Mouse (Mus musculus) common myeloid progenitor, adult 5-6 weeks (primary cell): ENCODE measurements around the gene Sox15. TPM values are rescaled to one million over a fixed set of nuclear protein-coding genes. Genes with fewer than 3 reads are reported as not detected.
A peak's percentile ranks its signal among the peaks of the same experiment; 100 is the strongest.
"Not testable (repeated sequence)": the region's sequence is repeated elsewhere in the genome, so short reads cannot be mapped to it uniquely, and the experiment has no call there.

Experiments used
- ATAC-seq: replicated peaks from 2 replicates; pipeline ENCODE4 v1.8.0; 2016; ENCODE audit warnings: low read depth, mild to moderate bottlenecking, moderate TSS enrichment, inconsistent platforms; ENCODE audit not compliant: poor library complexity, severe bottlenecking
- total RNA-seq: library from RNA; stranded (forward); fragments of 200-1000, 187-1606 nt; gene quantifications from 2 replicates; pipeline ENCODE4 v1.2.3, GENCODE M21; 2017

Sox15 gene
- total RNA-seq: 0.87 TPM in 1 of 2 replicates, not detected in the other

GRCm38 (mm10) chr11:69655264-69656064 lies at the start of gene Sox15:
TSS of gene Sox15 (plus strand) at chr11:69655314.
- ATAC-seq: peak; percentile 58

- ATAC-seq: peak; percentile 88
Measured at GRCm38 (mm10) chr11:69605726-69606490, 49.2 kb upstream of the Sox15 start, which contains the start of gene Atp1b2. TSS of gene Atp1b2 (minus strand) at chr11:69605942.

DNA sequence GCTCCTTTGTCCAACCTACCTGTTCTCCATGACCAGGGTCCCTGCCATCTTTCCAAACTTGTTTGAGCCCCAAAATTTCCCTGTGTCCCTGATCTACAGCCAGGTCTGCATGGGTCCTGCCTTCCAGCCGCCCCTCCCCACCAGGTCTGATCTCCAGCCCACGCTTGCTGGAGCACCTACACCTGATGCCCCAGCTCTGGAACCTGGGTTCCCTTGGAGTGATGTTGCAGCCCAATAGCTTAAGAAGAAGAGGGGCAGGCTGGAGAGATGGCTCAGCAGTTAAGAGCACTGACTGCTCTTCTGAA lies 48.7 kb upstream of the Sox15 start:
- no peak for ATAC-seq

DNA sequence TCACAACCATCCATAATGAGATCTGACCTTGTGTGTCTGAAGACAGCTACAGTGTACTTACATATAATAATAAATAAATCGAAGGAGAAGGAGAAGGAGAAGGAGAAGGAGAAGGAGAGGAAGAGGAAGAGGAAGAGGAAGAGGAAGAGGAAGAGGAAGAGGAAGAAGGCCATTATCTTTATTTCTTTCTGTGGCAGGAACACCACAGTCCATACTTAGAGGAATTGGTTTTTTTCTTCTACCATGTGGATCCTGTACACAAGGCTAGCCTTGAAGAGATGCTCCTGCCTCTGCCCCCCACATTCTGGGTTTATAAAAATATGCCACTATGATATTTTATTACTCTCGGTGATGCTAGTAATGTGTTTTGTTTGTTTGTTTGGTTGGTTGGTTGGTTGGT lies 48.3 kb upstream of the Sox15 start:
- ATAC-seq: no peak

DNA sequence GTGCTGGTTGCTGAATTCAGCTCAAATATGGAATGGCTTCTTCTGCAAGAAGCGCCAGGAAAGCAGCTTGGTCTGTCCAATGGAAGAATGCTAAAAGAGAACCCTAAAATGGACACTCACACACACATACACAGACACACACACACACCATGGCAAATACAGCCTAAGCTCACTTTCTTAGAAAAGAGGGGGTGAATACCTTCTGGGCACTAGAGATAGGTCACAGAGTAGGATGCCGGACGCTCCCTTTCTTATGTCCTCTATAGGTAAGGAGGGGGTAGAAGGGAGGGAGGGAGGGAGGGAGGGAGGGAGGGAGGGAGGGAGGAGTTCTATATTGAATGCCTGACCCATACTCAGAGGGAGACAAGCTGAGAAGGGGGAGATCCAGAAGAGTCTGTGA lies 46.6 kb upstream of the Sox15 start:
- ATAC-seq: no peak

DNA sequence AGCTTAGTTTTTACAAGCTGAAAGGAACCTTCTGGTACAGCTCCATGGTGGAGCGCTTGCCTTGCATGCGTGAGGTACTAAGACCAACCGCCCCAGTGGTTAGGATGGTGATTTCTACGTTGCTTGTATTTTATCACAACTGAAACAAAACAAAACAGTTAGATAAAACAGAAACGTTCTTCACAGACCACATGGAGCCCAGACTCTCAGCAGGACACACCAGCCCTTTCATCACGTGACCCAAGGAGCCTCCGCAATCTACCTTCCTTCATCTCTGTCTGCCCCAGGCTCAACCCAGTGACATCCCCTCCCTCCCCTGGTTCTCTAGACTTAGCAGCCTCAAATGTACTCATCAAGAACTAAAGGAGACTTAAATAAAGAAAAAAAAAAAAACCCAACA lies 45.7 kb upstream of the Sox15 start:
- ATAC-seq: no peak

DNA sequence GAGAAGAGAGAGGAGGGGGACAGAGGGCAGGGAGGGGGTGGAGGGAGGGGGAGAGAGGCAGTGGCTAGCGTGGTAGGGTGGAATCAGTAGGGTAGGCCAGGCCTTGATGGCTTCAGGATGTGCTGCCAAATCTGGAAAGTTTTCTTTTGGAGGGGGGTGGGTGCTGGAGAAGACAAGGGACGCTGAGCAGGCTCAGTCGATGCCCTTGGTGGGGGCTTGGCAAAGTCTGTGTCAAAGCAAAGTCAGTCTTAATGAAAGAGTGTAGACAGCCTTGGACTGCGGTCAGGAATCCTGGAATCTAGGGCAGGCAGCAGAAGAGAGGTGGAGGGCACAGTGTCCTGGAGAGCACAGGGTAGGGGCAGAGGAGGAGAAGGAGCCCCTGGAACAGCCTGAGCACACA lies 44.2 kb upstream of the Sox15 start:
- no peak for ATAC-seq

DNA sequence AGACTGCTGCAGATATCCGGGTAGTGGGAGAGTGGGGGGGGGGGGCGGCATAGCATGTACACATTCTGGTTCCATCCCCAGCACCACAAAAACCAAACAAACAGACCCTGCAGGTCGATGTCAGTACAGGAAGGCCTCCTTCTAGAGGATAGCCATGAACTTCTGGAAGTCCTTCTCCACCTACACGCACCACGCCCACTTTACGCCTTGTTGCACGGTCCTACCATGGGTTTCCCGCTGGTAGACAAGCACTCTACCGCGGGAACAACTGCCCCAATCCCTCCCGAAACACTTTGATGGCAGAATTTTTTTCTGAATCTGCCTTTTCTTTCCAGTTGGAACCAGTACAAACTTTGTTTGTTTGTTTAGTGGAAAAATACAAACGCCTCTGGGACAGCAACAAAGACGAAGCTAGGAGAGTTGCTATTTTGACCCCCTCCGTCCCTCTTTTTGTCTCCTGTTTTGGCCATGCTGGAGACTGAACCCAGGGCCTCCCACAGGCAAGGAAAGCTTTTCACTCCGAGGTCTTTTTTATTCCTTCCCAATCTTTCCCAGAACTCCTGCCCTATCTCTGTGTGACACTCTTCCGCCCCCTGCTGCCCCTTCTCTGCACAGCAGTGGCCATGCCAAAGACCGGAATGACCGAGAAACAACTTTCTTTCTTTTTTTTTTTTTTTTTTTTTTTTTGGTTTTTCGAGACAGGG lies 41.4 kb upstream of the Sox15 start:
- ATAC-seq: peak; percentile 75

- ATAC-seq: not testable (repeated sequence)
Measured at GRCm38 (mm10) chr11:69614257-69614588, 40.9 kb upstream of the Sox15 start.

DNA sequence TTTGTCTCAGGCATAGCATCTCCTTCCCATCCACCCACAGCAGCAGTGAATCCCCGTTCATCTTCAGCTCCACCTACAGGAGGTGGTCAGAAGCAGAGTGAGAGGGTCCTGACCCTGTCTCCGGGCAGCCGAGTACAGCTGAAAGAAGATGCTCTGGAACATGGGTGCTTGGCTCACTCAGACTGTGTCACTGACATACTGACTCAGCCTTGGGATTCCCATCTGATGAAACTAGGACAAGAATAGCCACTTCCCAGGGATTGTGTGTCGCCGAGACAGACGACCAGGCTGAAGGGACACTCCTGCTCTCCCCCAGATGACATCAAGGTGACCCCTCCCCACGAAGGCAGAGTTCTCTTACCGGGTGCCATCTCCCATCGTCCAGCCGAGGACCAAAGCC lies 38.3 kb upstream of the Sox15 start:
- ATAC-seq: no peak

DNA sequence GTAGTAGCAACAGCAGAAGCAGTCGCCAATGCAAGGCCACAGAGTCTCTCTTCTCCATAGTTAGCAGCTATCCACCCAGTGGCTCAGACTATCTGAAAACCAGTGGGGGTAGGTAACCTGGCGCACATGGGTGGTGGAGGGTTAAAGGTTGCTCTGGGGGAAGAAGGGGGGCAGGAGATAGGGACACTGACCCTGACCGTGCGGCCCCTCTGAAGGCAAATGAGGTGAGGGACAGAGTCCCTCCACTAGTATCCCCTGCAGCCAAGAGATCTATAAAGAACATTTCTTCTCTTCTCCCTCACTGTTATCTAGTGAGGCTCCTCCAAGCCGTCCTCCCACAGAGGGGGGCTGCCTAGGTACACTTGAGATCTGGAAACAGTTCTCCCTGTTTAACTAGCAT lies 37.3 kb upstream of the Sox15 start, which contains the start of gene Shbg:
TSS of gene Shbg (minus strand) at position 101 of the 400 bp plus-strand sequence.
- ATAC-seq: no peak

DNA sequence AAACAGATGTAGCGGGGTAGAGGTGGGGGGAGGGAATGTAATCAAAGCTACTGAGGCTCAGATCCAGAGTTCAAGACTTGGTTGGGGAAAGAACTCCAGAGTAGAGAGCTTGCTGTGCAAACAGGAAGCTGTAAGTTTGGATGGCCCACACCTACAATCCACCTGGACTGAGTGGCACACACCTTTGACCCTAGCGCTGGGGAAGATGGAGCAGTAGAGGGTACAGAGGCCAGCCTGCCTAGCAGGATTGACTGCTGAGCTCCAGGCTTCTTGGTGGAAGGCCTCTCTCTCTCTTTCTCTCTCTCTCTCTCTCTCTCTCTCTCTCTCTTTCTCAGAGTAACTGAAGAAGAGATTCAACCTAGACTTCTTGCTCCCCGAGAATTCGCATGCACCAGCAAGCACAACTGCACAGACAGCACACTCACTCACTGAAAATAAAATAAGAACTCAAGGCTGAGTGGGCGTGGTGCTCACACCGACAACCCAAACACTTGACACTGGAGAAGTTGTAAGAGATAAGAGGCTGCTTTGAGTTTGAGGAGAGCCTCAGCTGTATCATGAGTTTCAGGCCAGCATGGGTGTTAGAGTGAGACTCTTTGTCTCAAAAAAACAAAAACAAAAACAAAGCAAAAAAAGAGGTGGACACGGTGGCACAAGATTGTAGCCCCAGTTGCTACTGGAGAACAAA lies 34.6 kb upstream of the Sox15 start:
- peak; percentile 56; the same call in 1 of the 2 replicates for ATAC-seq

- no peak for ATAC-seq
Measured at GRCm38 (mm10) chr11:69621571-69622268, 33.4 kb upstream of the Sox15 start, which contains the start of gene Sat2. TSS of gene Sat2 (plus strand) at chr11:69622024.

DNA sequence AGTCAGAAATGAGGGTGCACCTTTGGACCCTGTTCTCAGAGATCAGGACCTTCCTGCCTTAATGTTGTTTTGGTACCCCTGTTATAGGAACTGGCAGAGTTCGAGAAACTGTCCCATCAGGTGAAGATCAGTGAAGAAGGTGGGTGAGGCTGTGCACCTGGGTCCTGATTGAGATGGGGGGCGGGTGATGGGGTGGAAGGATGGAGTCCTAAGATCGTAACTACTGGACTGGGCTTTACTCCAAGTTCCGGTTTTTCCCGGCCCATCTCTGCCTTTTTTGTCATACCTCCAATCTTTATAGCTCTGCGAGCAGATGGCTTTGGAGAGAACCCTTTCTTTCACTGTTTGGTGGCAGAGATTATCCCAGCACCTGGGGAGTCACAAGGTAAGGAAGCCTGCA lies 32.7 kb upstream of the Sox15 start:
- ATAC-seq: no peak

DNA sequence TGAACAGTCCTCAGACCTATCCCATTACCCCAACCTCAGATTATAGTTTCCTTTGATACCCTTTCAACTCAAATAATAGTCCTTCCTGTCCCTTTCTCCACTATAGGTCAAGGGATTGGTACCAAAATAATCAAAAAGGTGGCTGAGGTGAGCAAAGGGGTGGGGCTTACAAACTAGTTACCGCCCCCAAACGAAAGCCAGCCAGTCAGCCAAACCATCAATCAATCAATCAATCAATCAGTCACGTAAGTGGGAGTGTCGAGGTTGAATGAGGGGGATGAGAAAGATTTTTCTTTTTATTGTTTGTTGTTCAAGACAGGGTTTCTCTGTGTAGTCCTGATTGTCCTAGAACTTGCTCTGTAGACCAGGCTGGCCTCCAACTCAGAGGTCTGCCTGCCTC lies 32.1 kb upstream of the Sox15 start:
- no peak for ATAC-seq

GRCm38 (mm10) chr11:69624339-69624738 lies 30.8 kb upstream of the Sox15 start:
- ATAC-seq: not testable (repeated sequence)

- ATAC-seq: peak; percentile 51; the same call in 1 of the 2 replicates
Measured at GRCm38 (mm10) chr11:69628286-69628685, 26.8 kb upstream of the Sox15 start.

- no peak for ATAC-seq
Measured at GRCm38 (mm10) chr11:69629802-69630201, 25.3 kb upstream of the Sox15 start.

GRCm38 (mm10) chr11:69632284-69633089 lies 22.6 kb upstream of the Sox15 start, which contains the start of gene Fxr2:
TSS of gene Fxr2 (plus strand) at chr11:69632990.
- ATAC-seq: peak; percentile 96
